Mouse (Mus musculus): ENCODE results near the gene Mvb12a.

DNA sequence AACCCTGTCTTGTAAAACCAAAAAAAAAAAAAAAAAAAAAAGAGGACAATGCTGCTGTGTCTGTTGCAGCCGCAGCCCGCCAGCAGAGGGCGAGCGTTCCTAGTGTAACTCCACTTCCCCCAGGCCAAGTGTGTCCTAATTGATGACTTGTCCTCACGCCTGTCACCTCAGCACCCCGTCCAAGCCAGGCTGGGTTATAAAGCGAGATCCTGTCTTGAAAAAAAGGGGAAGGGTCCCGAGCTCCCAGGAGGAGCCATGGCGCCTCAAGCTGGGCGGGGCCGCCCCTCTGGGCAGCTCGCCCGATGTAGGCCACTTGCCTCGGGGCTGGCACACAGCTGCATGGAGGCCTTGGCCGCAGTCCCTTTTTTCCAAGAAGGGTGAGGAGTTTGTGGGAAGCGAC is 47.7 kb upstream of the Mvb12a start:
- TF ChIP-seq CTCF (IDR thresholded peaks at IDR 0.05; ENCODE audit: borderline replicate concordance, control insufficient read depth, extremely low read depth, insufficient read depth, low read length, poor library complexity) (peak; percentile 79), POLR2A (IDR thresholded peaks at IDR 0.05; ENCODE audit: control insufficient read depth, extremely low read depth, insufficient read depth, low read length, poor library complexity) (no peak)

Data from thymus, adult 2 months (tissue).